Mouse (Mus musculus): Measurements from ENCODE around the gene Magel2. TPM values are rescaled to one million over a fixed set of nuclear protein-coding genes. Genes with fewer than 3 reads are reported as not detected.

Magel2 gene
- total RNA-seq, 2 experiments from 2014 or later, result 2.8 to 9.1 TPM

- DNase-seq, result no peak
Observed at GRCm38 (mm10) chr7:62423210-62423609, 46.4 kb downstream of the Magel2 start.

- peak; percentile 48 for DNase-seq
Observed at GRCm38 (mm10) chr7:62428337-62428736, 51.5 kb downstream of the Magel2 start.

Other genes with a start within 250 kb of the Magel2 start
- gene Ndn, start 30.4 kb upstream of the Magel2 start, total RNA-seq (2021), result 10 to 100 TPM; 76.6 to 98.5 TPM
- gene Mkrn3, start 43.1 kb downstream of the Magel2 start, total RNA-seq (2021), result 1 to 10 TPM; 1.3 to 2.4 TPM
- gene Peg12, start 87.5 kb downstream of the Magel2 start, total RNA-seq (2021), result 1 to 10 TPM; 3.6 to 4.8 TPM